Mouse (Mus musculus): ENCODE data around the gene Olfr551.
"Not testable (repeated sequence)": the region's sequence is repeated elsewhere in the genome, so short reads cannot be mapped to it uniquely, and the experiment has no call there.

The Olfr551 gene

GRCm38 (mm10) chr7:102591786-102592185, at the start of gene Olfr551:
Olfr551 (minus strand) TSS chr7:102591886.
- DNase-seq = no peak

- DNase-seq = no peak
These were observed 46.4 kb upstream of the Olfr551 start, which contains the start of gene Olfr554 for GRCm38 (mm10) chr7:102638132-102638531. Olfr554 (plus strand) TSS chr7:102638432.

GRCm38 (mm10) chr7:102636665-102637064, 45.0 kb upstream of the Olfr551 start:
- DNase-seq = peak; percentile 7

DNA sequence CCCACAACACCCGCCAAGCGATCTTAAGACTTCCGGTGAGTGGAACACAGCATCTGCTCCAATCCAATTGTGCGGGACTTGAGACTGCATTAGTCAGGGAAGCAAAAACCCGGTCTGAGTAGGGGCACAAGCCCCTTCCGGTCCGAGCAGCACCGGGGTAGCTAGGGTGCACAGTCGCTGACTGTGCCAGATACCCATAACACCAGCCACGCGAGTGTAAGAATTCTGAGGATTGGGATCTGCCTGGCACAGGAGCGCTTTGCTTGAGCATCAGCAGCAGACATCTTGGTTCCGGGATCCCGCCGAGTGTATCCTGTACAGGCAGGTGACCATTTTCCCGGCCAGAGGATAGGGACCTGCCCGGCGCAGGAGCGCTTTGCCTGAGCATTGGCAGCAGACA, 28.7 kb upstream of the Olfr551 start:
- not testable (repeated sequence) for DNase-seq

DNA sequence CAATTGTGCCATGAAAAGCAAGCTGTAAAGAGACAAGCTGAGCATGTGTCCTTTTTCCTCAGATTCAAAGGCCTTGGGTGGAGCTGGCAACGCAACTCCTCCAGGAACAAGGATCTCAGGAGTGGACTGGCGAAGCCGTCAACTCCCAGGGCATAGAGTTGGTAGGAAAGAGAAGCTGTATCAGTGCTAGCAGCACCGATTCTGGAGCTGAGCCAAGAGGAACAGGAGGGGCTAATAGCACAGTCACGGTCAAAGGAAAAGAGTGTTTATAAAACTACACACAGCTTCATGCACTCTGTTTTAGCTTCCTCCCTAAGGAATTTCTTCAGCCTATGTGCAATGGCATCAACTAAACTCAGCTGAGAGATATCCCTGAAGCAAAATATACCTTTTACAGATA, 27.9 kb upstream of the Olfr551 start:
- no peak for DNase-seq

DNA sequence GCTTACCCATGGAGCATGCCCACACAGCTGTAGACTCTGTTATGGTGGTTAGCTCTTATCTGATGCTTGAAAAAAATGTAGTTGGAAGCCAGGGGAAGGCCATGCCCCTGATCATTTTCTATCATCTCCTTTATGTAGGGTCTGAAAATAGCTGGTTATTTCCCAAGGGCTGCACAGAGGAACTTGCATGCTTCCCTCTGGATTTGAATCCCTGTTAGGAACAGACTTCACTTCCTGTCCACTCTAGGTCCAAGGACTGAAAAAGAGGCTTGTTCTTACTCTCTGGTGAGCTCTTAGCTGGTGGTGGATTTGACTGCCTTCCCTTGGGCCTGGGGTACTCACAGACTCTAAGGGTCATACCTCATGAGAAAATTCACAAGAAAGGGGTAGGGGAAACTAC, 26.4 kb upstream of the Olfr551 start, which contains the start of gene Olfr553:
Gene Olfr553, minus strand, starts transcription at position 101 of the 400 bp plus-strand sequence.
- DNase-seq = no peak

- DNase-seq = no peak
These were observed 5.8 kb upstream of the Olfr551 start, which contains the start of gene Olfr552 for GRCm38 (mm10) chr7:102597378-102598031. Olfr552 (plus strand) TSS chr7:102597770.

- DNase-seq = no peak
These were observed 15.7 kb downstream of the Olfr551 start for GRCm38 (mm10) chr7:102575998-102576397.

- no peak for DNase-seq
These were observed 18.4 kb downstream of the Olfr551 start for GRCm38 (mm10) chr7:102573174-102573830.

GRCm38 (mm10) chr7:102571142-102571541, 20.5 kb downstream of the Olfr551 start, which contains the start of gene Olfr550:
Olfr550 (plus strand) TSS chr7:102571442.
- no peak for DNase-seq

DNA sequence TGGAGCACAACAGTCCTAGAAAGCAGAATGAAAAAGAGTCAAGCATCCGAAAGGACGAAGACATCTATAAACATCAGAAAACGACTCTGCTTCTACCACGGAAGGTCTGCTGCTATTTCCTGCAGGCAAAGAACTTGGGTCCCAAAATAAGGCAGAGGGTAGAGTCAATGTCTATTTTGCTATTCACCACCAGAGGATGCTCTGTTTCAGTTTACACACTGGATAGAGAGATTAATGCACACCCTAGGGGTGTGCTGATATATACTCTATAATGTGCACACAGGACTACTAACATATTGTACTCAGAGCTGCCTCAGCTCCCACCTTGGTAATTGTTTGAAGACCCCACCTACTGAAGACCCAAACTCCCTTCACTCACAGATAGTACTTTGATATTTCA, 25.5 kb downstream of the Olfr551 start:
- no peak for DNase-seq

DNA sequence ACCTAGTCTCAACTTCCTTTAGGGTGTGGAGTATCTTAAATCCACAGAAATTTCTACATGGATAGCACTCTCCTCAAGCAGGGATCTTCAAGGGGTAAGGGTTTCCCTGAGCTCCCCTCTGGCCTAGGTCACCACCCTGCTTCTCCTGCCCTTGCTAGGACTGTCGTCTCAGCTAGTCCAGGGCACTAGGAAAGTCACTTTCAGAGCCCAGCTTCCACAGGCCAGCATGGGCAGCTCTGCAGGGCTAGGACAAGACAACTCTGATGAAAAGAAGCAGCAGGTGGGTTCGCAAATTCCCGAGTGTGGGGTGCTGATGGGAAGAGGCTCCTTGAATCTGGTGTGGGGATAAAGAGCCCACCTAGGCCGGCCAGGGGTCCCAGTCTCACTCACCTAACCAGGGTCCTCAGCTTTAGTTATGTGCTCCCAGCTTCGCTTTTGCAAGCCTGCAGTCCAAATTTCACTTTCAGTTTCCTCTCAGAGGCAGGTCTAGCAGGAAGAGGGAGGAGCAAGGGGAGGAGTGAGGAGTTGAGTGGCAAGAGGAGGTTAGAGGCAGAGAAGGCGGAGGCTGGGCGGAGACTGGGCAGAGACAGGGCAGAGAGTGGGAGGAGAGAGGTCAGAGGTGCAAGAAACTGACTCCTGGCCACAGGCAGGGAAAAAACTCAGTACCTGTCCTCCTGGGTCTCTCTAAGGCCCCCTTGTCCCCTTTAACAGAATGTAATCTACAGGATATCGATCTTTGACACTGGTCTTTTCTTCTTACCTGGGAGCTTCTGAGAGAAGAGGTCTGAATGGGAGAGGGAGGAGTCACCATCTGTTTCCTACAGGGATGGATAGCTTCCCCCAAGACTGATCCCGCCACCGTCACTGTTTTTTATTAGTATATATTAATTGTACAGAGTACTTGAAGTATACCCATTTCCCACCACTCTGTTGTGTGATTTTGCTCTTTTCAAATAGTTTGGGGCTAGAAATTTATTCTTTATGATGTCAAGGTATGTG, 26.4 kb downstream of the Olfr551 start, which contains the start of gene Trim21:
Gene Trim21, minus strand, starts transcription at position 488 of the 999 bp plus-strand sequence.
- DNase-seq = peak; percentile 93

GRCm38 (mm10) chr7:102553279-102553678, 38.4 kb downstream of the Olfr551 start:
- DNase-seq = no peak

GRCm38 (mm10) chr7:102549570-102549969, 42.1 kb downstream of the Olfr551 start, which contains the start of gene Olfr549:
Olfr549 (plus strand) TSS chr7:102549870.
- no peak for DNase-seq

- DNase-seq = no peak
These were observed 50.4 kb downstream of the Olfr551 start for GRCm38 (mm10) chr7:102541251-102541650.

GRCm38 (mm10) chr7:102540596-102540995, 51.1 kb downstream of the Olfr551 start, which contains the start of gene Olfr548-ps1:
Olfr548-ps1 (plus strand) TSS chr7:102540896.
- no peak for DNase-seq

GRCm38 (mm10) chr7:102534449-102534848, 57.2 kb downstream of the Olfr551 start, which contains the start of gene Olfr547:
Olfr547 (plus strand) TSS chr7:102534749.
- no peak for DNase-seq

All from kidney, adult 11 months (tissue).